Mouse (Mus musculus): Measurements from ENCODE around the gene F5.

- TF ChIP-seq CTCF (IDR thresholded peaks at IDR 0.05 in 2 of 3, conservative IDR thresholded peaks at IDR 0.05 in 1 of 3; ENCODE audit: control insufficient read depth in 1 of 3, insufficient read depth in 1 of 3, low read depth in 2 of 3, low read length in 3 of 3, poor library complexity in 1 of 3, severe bottlenecking in 1 of 3) (no peak), MAX (IDR thresholded peaks at IDR 0.05; ENCODE audit: low read length) (no peak), POLR2A (IDR thresholded peaks at IDR 0.05; ENCODE audit: control insufficient read depth in 1 of 2, insufficient read depth in 1 of 2, low read depth in 1 of 2, low read length in 2 of 2, poor library complexity in 1 of 2) (no peak), ZKSCAN1 (IDR thresholded peaks at IDR 0.05; ENCODE audit: low read depth, low read length) (no peak), ZNF384 (IDR thresholded peaks at IDR 0.05; ENCODE audit: low read depth, low read length) (no peak), NRF1 (IDR thresholded peaks at IDR 0.05; ENCODE audit: insufficient read depth, low read depth, low read length, poor library complexity, severe bottlenecking) (no peak), GATA1 (IDR thresholded peaks at IDR 0.05; ENCODE audit: low read depth, low read length) (no peak), MEF2A (IDR thresholded peaks at IDR 0.05; ENCODE audit: extremely low read depth, insufficient replicate concordance, low read depth, low read length, poor library complexity, severe bottlenecking) (no peak), TBP (IDR thresholded peaks at IDR 0.05; ENCODE audit: low read depth, low read length) (no peak), E2F4 (IDR thresholded peaks at IDR 0.05; ENCODE audit: borderline replicate concordance, low read depth, low read length) (no peak), RAD21 (IDR thresholded peaks at IDR 0.05; ENCODE audit: low read depth, low read length) (no peak)
Measured at GRCm38 (mm10) chr1:164236078-164236477, 84.4 kb downstream of the F5 start.

All from MEL (cell line).